Mouse (Mus musculus): ENCODE data around the gene Mtx2.

Gene Mtx2

GRCm38 (mm10) chr2:74825730-74826430 is at the start of gene Mtx2:
Mtx2 (plus strand) TSS chr2:74825803.
- peak; percentile 54 to 55 for DNase-seq

DNA sequence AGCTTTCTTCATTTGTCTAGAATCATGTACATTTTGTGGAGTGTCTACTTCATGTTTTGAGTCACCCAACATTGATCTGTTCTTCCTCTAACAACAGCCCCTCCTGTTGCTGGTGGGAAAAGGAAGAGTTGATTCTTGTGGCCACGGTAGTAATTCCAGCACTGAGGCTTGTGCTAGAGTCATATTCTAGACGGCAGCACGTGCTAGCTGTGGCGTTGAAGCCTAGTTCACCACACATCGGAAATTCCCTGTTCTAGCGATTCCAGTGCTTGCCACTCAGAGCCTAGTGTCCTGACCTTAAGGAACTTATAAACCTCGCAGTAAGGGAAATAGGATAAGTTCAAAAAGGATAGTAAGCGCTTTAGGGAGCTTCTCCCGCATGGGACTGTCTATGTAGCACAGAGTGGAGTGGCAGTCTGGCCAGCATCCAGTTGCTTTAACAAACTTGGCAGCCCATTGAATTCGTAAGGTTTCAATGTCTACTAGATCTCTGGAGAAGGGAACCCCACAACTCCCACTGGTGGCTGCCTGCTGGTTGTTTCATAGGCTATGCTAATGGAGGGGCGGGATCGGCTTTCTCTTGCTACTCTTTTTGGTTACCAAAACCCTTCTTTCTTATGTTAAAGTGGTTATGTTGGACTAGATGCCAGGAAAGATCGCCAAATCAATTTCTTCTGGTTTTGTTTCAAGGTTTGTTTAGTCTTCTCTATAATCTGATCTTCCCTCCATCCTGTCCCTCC is 47.9 kb upstream of the Mtx2 start:
- no peak for DNase-seq

DNA sequence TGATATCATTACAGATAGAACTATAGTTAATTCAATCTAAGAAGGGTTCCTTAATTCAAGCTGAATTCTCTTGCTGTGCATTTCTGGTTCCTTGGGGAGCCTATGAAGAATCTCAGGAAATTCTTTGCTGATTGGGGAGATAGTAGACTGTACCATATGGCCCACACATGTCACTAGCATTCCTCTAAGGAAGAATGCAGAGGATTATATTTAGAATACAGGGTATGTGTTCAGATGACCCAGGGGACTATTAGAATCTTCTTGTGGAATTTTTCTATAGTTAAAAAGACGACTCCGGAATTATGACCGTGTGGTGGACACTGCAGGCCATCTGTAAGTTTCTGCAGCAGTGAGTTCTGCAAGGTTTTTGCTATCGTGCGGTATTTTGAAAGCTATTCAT is 44.2 kb upstream of the Mtx2 start:
- no peak for DNase-seq

DNA sequence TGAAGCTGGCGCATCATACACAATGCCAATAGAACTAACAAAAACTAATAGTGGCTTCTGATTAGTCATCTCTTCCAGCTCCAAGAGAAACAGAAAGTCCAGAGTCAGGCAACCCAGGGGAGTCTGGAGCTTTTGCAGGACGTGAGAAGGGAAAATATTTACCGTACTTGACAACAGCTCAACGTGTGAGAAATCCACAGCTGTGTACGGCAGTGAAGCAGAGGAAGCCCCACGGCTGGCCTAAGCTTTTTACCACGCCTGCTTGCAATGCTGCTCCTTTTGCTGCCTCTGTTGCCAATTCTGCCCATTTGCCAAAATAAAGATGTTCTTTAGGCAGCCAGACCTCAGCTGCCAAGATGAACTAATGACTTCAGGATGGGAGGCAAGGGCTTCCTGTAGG is 30.1 kb upstream of the Mtx2 start:
- DNase-seq, result no peak

- no peak for DNase-seq
These were observed 17.2 kb upstream of the Mtx2 start for GRCm38 (mm10) chr2:74808431-74808830.

GRCm38 (mm10) chr2:74822654-74823053 is 2.9 kb upstream of the Mtx2 start:
- no peak for DNase-seq

DNA sequence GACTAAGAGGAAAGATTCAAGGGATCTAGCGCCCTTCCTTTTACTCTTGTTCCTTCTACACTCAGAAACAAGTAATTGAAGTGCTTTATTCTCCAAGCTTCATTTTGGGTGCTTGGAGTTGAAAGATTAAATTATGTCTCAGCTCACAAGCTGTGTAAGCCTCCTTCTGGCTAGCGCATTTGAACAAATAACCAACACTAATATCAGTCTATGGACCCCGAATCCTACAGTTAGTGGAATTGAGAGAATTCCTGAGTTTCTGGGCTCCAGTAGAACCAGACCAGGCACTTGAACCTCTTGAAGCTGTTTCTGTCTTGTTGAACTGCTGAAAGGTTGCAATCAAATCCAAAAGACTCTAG is 253 bp upstream of the Mtx2 start:
- no peak for DNase-seq

DNA sequence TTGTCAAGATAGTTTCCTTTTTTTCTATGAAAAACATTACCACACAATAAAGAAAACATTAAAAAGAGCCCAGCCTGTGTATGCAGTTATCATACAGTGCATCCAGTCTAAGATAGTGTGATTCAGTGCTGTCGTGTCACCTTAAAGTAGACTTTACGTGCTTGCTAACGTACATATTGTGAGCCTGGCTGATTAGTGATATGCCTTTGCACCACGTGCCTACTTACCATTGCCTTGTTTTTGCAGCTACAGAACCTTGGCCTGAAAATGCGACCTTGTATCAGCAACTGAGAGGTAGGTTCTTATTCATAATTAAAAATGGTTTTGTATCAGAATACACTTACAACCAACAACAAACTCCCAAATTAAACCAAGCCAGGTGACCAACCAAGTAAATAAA is 21.4 kb downstream of the Mtx2 start:
- no peak for DNase-seq

DNA sequence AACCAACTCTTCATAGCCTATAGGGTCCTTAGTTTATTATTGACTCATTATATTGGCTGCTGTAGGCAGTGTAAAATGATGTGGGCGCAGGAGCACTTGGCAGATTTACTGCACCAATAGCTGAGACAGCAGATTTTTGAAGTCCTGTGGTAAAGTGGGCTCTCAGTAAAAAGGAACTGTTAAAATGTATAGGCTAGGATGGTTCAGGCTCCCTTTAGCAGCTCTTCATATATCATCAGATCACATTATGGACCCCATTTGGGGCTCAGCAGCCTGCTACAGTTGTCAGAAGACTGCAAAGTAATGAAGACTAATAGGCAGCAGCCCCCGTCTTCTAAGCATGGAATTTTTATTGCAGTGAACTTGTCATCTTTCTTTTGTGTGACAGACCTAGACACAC is 21.9 kb downstream of the Mtx2 start:
- no peak for DNase-seq

DNA sequence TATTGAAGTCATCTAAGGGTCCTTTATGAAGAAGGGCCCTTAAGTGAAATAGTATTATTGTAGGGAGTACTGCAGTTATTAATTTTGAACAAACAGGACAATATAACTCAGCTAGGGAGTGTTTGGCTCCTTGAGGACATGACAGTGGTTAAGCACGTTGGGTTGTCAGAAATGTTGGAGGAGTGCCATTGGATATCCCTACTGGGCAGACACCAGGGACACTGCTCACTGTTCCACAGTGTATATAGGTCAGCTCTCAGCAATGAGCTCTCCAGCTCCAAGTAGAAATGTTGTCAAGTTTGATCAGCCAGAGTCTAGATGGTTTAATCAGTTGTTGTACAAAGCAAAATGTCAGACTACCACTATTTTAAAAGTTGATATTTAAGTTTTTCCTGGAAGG is 24.4 kb downstream of the Mtx2 start:
- no peak for DNase-seq

DNA sequence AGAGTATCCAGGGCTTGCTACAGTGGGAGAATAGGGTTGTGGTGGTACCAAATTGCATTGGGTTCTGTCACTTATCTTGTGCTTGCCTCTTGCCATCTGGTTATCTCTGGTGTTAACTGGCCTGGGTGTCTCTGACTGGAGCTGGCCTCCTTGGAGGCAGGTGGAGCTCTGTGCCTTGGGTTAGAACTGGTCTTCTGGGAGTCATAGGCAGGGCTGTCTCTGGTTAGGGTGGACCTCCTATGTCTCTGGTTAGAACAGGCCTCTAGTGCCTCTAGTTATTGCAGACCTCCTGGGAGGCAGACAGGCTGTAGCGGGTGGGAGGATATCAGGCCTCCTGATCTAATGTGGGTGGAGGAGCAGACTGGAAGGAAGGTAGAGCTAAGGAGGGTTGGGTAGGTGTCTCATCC is 36.5 kb downstream of the Mtx2 start:
- no peak for DNase-seq

GRCm38 (mm10) chr2:74865414-74865813 is 39.8 kb downstream of the Mtx2 start:
- DNase-seq, result no peak

GRCm38 (mm10) chr2:74874043-74874442 is 48.4 kb downstream of the Mtx2 start:
- DNase-seq, result no peak

DNA sequence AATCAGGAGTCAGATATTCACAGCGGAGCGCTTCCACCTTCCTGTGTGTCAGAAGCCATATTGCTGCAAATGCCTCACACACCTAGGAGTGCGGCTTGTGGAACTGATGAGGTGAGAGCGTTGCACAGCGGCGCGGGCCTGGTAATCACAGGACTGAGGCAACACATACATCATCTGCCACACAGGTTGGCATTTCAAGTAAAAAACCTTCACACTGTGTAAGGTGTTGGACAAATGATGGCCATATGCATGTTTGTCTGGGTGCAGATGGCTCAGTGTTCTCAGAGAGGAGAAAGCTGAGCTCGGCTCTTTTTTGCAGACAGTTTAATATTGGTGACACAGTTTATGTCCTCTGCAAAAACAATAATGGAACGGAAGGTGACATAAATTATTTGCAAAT is 58.8 kb downstream of the Mtx2 start:
- DNase-seq, result no peak

GRCm38 (mm10) chr2:74891868-74892267 is 66.3 kb downstream of the Mtx2 start:
- DNase-seq, result no peak

DNA sequence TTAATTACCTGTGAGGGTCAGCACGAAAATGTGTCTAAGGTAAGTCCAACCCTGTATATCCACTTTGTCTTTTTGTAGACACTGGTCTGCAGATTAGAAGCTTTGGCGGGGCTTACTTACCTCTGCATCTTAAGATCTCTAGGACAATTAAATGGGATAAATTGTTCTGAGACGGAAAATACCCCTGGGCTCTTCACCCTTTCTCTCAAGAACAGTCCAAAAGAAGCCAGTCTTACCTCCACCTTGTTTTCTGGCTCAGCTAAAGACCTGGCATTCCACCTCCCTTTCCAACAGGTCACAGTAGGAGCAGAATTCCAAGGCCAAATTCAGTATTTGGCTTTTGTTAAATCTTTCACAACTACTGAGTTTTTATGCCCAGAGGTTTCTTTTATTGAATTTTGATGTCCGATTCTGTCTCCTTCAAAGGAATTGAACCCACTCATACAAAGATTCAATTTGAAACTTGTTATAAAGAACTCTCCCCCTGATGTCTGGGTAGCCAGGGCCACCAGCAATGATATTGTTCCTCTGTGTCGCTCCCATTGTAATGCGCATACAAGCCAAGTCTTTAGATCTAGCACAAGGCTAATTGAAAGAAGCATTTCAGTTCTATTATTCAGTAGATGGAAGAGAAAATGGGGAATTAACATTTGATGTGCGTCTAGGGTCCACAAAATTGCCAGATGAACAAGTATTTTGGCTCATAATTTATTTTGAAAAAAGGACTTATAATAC is 67.4 kb downstream of the Mtx2 start:
- no peak for DNase-seq

- no peak for DNase-seq
These were observed 68.5 kb downstream of the Mtx2 start for GRCm38 (mm10) chr2:74894061-74894460.

- no peak for DNase-seq
These were observed 74.4 kb downstream of the Mtx2 start for GRCm38 (mm10) chr2:74899973-74900372.

DNA sequence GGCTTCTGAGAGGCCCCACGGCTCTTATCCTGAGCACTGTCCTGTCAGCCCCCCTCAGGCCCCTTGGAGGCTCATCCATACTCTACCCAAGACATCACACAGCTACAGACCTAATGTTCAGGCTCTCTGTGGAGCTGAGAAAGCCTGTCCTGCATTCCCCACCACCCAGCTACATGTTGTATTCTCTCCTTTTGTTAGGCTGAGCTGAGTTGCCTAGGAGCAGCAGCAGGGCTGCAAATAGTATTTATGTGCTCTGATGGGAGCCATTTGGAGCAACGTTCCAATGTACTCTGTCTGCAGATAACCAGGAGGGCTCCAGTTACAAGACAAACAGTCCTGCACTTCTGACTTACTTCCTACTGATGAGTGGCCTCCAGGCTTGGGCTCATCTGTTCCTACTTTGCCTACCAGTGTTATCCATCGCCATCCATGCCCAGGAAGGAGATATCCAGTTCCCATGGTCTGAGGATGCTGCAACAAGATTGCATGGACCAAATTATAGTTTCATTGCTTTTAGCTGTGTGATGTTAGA is 76.2 kb downstream of the Mtx2 start:
- DNase-seq, result no peak

DNA sequence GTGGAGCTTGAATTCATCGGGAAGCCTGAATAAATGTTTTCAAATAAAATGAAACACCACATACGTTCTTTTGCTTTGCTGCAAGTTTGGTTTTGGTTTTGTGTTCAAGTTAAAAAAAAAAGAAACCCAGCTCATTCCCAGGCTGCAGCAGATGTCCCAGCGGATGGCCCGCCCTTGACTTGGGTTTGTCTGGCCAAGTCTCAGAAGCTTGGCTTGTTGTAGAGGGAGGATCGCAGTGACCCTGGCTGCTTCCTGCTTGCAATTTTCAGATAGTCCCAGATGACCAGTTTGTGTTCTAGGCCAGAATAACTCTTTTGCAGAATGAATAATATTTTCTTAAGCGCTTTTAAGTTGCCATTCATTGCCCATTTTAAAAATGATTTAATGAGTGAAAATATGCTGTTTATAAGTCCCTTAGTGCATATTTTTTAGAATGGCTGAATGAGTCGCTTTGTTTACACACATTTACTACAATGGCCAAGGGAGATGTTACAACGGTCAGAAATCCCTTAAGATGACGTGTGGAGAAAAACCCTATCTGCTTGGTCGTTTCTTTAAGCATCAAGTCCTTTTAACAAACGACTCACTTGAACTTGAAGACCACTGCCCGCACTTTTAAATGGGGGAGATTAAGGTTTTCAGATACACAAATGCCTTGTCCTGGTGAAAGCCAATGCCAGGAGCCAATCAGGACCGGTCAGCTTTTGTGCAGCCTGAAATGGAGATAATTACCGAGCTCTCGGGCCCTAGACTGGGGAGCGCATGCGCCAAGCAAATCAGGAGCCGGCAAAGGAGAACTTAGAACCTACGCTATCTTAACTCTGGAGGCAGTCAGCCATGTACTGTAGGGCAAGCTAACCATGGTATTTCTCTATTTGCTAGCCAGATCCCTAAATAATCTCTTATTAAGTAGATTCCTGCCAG is 82.0 kb downstream of the Mtx2 start:
- no peak for DNase-seq

- DNase-seq, result no peak
These were observed 86.4 kb downstream of the Mtx2 start for GRCm38 (mm10) chr2:74912031-74912430.

DNA sequence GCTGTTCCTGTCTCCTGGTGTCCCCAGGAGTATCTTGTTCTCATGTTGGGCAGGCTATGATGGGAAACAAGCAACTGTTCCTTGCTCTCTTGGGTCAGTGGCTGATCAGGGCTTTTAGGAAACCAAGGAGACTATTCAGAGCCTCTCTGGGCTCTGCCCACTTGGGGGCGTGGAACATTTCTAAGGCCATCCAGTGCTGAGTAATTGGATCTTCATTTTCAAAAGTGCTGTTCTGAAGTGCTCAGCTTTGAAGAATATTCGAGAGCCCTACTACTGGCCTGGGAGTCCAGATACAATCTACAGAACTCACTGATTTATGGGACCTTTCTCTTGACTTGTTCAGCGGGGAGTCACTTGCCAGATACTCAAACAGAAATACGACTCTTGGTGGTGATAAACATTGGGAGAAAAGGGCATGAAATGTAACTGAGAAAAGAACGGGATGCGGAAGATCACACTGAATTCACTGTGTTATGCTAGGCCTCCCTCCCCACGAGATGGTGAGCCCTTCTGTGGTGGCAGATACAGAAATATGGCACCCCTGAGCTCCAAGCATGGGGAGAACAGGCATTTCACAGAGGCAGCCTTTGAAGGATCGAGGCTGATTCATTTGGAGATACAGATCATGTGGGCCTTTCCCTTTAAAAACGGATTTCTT is 92.4 kb downstream of the Mtx2 start:
- DNase-seq, result no peak
